Mouse (Mus musculus) testis, adult 2 months (tissue): ENCODE results near the gene Oser1.

Source experiments
- CTCF ChIP-seq: fragments of 200-500 bp; IDR thresholded peaks from 2 replicates; pipeline ENCODE4 v1.5.1; 2012; ENCODE audit warnings: low read depth, mild to moderate bottlenecking, inconsistent platforms, low read length, moderate library complexity; ENCODE audit not compliant: control insufficient read depth, insufficient read depth, insufficient replicate concordance
- POLR2A ChIP-seq: fragments of 200-500 bp; IDR thresholded peaks from 2 replicates; pipeline ENCODE4 v1.6.1; 2012; ENCODE audit warnings: low read depth, mild to moderate bottlenecking, inconsistent platforms, low read length, moderate library complexity; ENCODE audit not compliant: control insufficient read depth

- no peak for TF ChIP-seq CTCF
- no peak for TF ChIP-seq POLR2A
Observed at GRCm38 (mm10) chr2:163462386-163462785, 37.9 kb upstream of the Oser1 start.
